Mouse (Mus musculus): Measurements from ENCODE around the gene Arhgap15.

- no peak for TF ChIP-seq POLR2A (IDR thresholded peaks at IDR 0.05; ENCODE audit: low read depth, low read length)
- no peak for TF ChIP-seq CTCF (IDR thresholded peaks at IDR 0.05; ENCODE audit: extremely low read depth, insufficient read depth, insufficient read length, insufficient replicate concordance)
Measured at GRCm38 (mm10) chr2:44271455-44272346, 523.1 kb downstream of the Arhgap15 start.
